Mouse (Mus musculus): ENCODE results near the gene Slc5a6. TPM values are rescaled to one million over a fixed set of nuclear protein-coding genes. Genes with fewer than 3 reads are reported as not detected.
"Not testable (repeated sequence)": the region's sequence is repeated elsewhere in the genome, so short reads cannot be mapped to it uniquely, and the experiment has no call there.

Gene Slc5a6
- total RNA-seq, 2 experiments from 2014 or later, result 11.8 to 18.0 TPM

- no peak for DNase-seq (ENCODE audit: low spot score in 2 of 2)
- intact Hi-C loops (cut with DNase I), result no loop called here
Observed at GRCm38 (mm10) chr5:31023254-31023653, 25.5 kb downstream of the Slc5a6 start.

GRCm38 (mm10) chr5:31022690-31023089 lies 26.0 kb downstream of the Slc5a6 start:
- no peak for DNase-seq (ENCODE audit: low spot score in 2 of 2)
- intact Hi-C loops (cut with DNase I), result no loop called here

GRCm38 (mm10) chr5:31021790-31022189 lies 26.9 kb downstream of the Slc5a6 start:
- intact Hi-C loops (cut with DNase I), result not testable (repeated sequence)

GRCm38 (mm10) chr5:31015913-31016312 lies 32.8 kb downstream of the Slc5a6 start:
- intact Hi-C loops (cut with DNase I), result no loop called here

More at GRCm38 (mm10) chr5:31021790-31022189, 26.9 kb downstream of the Slc5a6 start:
- DNase-seq (ENCODE audit: low spot score in 2 of 2), result not testable (repeated sequence)

GRCm38 (mm10) chr5:31012737-31013136 lies 36.0 kb downstream of the Slc5a6 start:
- no peak for DNase-seq (ENCODE audit: low spot score in 2 of 2)
- intact Hi-C loops (cut with DNase I), result no loop called here

More at GRCm38 (mm10) chr5:31015913-31016312, 32.8 kb downstream of the Slc5a6 start:
- no peak for DNase-seq (ENCODE audit: low spot score in 2 of 2)

- DNase-seq (ENCODE audit: low spot score in 2 of 2), result peak; percentile 92 to 95
- intact Hi-C loops (cut with DNase I), result loop anchor here (2.0 kb wide), 1 partner anchor 73 kb away; no protein-coding TSS in a partner anchor
Observed at GRCm38 (mm10) chr5:31004184-31004583, 44.5 kb downstream of the Slc5a6 start.

GRCm38 (mm10) chr5:31001560-31001959 lies 47.2 kb downstream of the Slc5a6 start:
- DNase-seq (ENCODE audit: low spot score in 2 of 2), result no peak
- intact Hi-C loops (cut with DNase I), result no loop called here

GRCm38 (mm10) chr5:31000993-31001392 lies 47.7 kb downstream of the Slc5a6 start:
- DNase-seq (ENCODE audit: low spot score in 2 of 2), result no peak
- intact Hi-C loops (cut with DNase I), result no loop called here

GRCm38 (mm10) chr5:31000122-31000521 lies 48.6 kb downstream of the Slc5a6 start:
- intact Hi-C loops (cut with DNase I), result no loop called here
- DNase-seq (ENCODE audit: low spot score in 2 of 2), result no peak

- intact Hi-C loops (cut with DNase I), result loop anchor here (5.0 kb wide), 1 partner anchor 192 kb away; no protein-coding TSS in a partner anchor
- DNase-seq (ENCODE audit: low spot score in 2 of 2), result no peak
Observed at GRCm38 (mm10) chr5:30999324-30999723, 49.4 kb downstream of the Slc5a6 start.

- intact Hi-C loops (cut with DNase I), result loop anchor here (5.0 kb wide), 1 partner anchor 191 kb away; no protein-coding TSS in a partner anchor
- DNase-seq (ENCODE audit: low spot score in 2 of 2), result no peak
Observed at GRCm38 (mm10) chr5:30998306-30998705, 50.4 kb downstream of the Slc5a6 start.

- intact Hi-C loops (cut with DNase I), result loop anchor here (5.0 kb wide), 1 partner anchor 188 kb away; no protein-coding TSS in a partner anchor
- no peak for DNase-seq (ENCODE audit: low spot score in 2 of 2)
Observed at GRCm38 (mm10) chr5:30994910-30995635, 53.7 kb downstream of the Slc5a6 start.

- intact Hi-C loops (cut with DNase I), result no loop called here
- DNase-seq (ENCODE audit: low spot score in 2 of 2), result peak; percentile 48 to 59
Observed at GRCm38 (mm10) chr5:30994074-30994473, 54.6 kb downstream of the Slc5a6 start.

- intact Hi-C loops (cut with DNase I), result no loop called here
- DNase-seq (ENCODE audit: low spot score in 2 of 2), result peak; percentile 53 to 77
Observed at GRCm38 (mm10) chr5:30992980-30993676, 55.6 kb downstream of the Slc5a6 start.

Other genes starting within 250 kb of the Slc5a6 start
- 100 to 1,000 TPM; 214 to 218 TPM for gene Mapre3, start 234.3 kb downstream of the Slc5a6 start, total RNA-seq (2021)
- gene Tmem214, start 180.9 kb downstream of the Slc5a6 start, total RNA-seq (2021), result 10 to 100 TPM; 69.1 to 69.4 TPM
- 10 to 100 TPM; 14.7 to 16.5 TPM for gene Agbl5, start 160.2 kb downstream of the Slc5a6 start, total RNA-seq (2021)
- gene Ost4, start 141.1 kb downstream of the Slc5a6 start, total RNA-seq (2021), result 100 to 1,000 TPM in 1 of 2 experiments, 10 to 100 TPM in 1; 96.8 to 101 TPM
- 1 to 10 TPM; 4.5 to 4.9 TPM for gene Emilin1, start 135.5 kb downstream of the Slc5a6 start, total RNA-seq (2021)
- gene Khk, start 127.5 kb downstream of the Slc5a6 start, total RNA-seq (2021), result 1 to 10 TPM; 8.3 to 9.1 TPM
- 10 to 100 TPM; 33.2 to 35.3 TPM for gene Cgref1, start 103.3 kb downstream of the Slc5a6 start, total RNA-seq (2021)
- gene Preb, start 88.6 kb downstream of the Slc5a6 start, total RNA-seq (2021), result 100 to 1,000 TPM; 122 to 140 TPM
- gene Tcf23, start 80.3 kb downstream of the Slc5a6 start, total RNA-seq (2021), result under 1 TPM in 1 of 2 experiments, not detected in 1; 0.09 TPM
- gene Atraid, start 612 bp downstream of the Slc5a6 start, total RNA-seq (2021), result 10 to 100 TPM; 71.4 to 75.3 TPM
- gene Cad, start 5.9 kb upstream of the Slc5a6 start, total RNA-seq (2021), result 10 to 100 TPM; 17.9 to 19.4 TPM
- gene Dnajc5g, start 57.4 kb upstream of the Slc5a6 start, total RNA-seq (2021), result not detected
- gene Slc30a3, start 59.3 kb upstream of the Slc5a6 start, total RNA-seq (2021), result 100 to 1,000 TPM; 148 to 193 TPM
- 1 to 10 TPM; 1.9 to 2.0 TPM for gene Trim54, start 67.8 kb upstream of the Slc5a6 start, total RNA-seq (2021)
- 1 to 10 TPM; 2.5 to 2.7 TPM for gene Ucn, start 89.9 kb upstream of the Slc5a6 start, total RNA-seq (2021)
- 10 to 100 TPM; 40.5 to 49.8 TPM for gene Mpv17, start 105.3 kb upstream of the Slc5a6 start, total RNA-seq (2021)
- gene Gm29609, start 131.0 kb upstream of the Slc5a6 start, total RNA-seq (2021), result 1 to 10 TPM; 3.3 TPM
- gene Gtf3c2, start 131.2 kb upstream of the Slc5a6 start, total RNA-seq (2021), result 10 to 100 TPM; 54.9 to 57.2 TPM
- gene Snx17, start 144.3 kb upstream of the Slc5a6 start, total RNA-seq (2021), result 10 to 100 TPM; 72.2 to 77.1 TPM
- gene Eif2b4, start 144.5 kb upstream of the Slc5a6 start, total RNA-seq (2021), result 10 to 100 TPM; 39.5 to 49.2 TPM
- gene Zfp513, start 153.4 kb upstream of the Slc5a6 start, total RNA-seq (2021), result 10 to 100 TPM; 27.2 to 31.1 TPM
- 10 to 100 TPM; 77.5 to 87.1 TPM for gene Ppm1g, start 171.8 kb upstream of the Slc5a6 start, total RNA-seq (2021)
- gene Nrbp1, start 191.9 kb upstream of the Slc5a6 start, total RNA-seq (2021), result 10 to 100 TPM; 72.9 to 75.8 TPM
- not detected for gene Gm9970, start 192.3 kb upstream of the Slc5a6 start, total RNA-seq (2021)
- 1 to 10 TPM; 1.6 to 2.0 TPM for gene Krtcap3, start 202.8 kb upstream of the Slc5a6 start, total RNA-seq (2021)
- 10 to 100 TPM; 82.8 to 93.9 TPM for gene Ift172, start 242.2 kb upstream of the Slc5a6 start, total RNA-seq (2021)
- 100 to 1,000 TPM; 124 to 147 TPM for gene Fndc4, start 247.2 kb upstream of the Slc5a6 start, total RNA-seq (2021)
- gene Gckr, start 248.5 kb upstream of the Slc5a6 start, total RNA-seq (2021), result under 1 TPM; 0.11 to 0.30 TPM

All from left cerebral cortex, postnatal 14 days (tissue).